Mouse (Mus musculus) cerebellum, adult (tissue): ENCODE results near the gene Apol9b.

ENCODE experiments used
- ATAC-seq: cut with Nextera tagmentation; 2 replicates; pipeline ENCODE4 v1.9.2; 2017; ENCODE audit warnings: mild to moderate bottlenecking, moderate library complexity, mixed read lengths; ENCODE audit not compliant: insufficient number of reproducible peaks, low FRiP score, low TSS enrichment

The Apol9b gene

DNA sequence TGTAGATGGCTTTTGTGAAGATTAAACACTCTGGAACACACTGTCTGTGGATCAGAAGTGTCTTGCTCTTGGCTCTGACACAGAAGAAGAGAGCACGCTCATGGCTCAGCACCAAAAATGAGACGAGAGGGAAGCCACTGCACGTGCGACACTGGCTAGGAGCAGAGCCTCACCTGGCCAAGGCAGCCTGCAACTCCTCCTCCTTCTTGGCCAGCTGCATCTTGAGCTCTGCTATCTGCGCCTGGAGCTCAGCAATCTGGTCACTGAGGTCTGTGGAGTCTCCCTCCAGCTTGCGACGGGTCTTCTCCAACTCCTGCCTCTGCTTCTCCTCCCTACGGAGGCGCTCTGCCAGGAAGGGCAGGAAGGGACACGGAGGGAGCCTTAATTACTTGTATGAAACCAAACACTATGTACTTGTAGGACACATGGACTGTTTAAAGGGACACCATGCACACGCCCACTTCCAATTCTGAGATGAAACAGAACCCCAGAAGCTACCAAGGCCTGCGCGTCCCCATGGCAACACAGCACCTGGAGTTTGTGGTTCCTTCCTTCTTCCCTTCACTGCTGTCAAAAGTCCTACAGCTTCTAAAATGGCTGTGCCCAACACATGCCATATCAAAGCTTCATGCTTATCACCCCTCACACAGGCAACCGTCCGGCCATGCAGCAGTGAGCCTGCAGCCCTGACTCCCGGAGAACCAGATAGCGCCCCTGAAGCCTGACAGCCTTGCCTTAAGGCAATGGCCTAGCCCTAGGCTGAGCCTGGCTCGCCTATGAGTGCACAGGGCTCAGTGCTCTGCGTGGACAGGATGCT, 44.5 kb downstream of the Apol9b start:
- ATAC-seq, result no peak

DNA sequence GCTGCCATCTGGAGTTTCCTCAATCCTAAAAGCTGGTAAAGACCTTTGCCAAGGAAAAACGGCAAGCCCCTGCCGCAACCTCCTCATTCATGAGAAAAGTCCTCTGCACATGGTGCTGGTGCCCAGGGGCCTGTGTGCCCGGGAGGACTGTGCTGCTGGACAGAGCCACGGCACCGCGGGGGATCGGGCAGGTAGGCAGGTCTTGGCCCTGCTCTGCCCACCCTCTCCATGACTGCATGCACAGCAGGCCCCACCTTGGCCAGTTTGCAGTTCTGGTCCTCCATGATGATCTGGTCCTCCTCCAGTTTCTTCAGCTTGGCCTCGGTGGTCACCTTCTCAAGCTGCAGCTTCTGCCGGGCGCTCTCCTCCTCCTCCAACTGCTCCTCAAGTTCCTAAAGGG, 45.5 kb downstream of the Apol9b start:
- ATAC-seq, result no peak

DNA sequence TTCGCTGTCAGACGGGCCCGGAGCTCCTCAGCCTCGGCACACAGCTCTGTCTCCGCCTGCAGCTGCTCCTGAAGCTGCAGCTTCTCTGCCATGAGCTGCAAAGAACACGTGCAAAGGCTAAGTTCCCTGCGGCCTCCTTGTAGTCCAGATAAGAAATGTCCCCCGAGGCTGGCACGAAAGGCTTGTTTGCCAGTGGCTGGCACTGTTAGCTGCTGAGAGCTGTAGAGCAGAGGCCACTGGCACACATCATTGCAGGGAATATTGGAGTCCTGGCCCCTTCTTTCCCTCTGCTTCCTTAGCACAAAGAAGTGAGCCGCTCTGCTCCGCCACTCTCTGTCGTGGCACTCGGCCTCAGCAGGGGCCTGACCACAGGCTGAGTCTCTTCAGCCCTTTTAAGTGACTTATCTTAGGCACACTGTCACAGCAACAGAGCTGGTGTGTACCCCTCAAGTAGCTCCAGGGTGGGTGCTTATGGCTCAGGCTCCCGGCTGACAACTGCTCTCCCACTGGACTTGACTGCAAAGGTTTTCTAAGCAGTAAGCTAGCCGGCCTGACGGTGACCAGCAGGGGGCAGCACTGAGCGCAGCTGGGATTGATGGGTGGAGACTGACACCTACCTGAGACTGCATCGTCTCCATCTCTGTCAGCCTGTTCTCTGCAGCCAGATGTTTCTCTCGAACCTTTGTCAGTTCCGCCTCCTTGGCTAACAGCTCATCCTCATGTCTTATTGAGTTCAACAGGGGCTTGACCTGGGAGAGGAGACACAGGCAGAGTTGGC, 46.5 kb downstream of the Apol9b start:
- peak; percentile 59; the same call in 1 of the 2 replicates for ATAC-seq

DNA sequence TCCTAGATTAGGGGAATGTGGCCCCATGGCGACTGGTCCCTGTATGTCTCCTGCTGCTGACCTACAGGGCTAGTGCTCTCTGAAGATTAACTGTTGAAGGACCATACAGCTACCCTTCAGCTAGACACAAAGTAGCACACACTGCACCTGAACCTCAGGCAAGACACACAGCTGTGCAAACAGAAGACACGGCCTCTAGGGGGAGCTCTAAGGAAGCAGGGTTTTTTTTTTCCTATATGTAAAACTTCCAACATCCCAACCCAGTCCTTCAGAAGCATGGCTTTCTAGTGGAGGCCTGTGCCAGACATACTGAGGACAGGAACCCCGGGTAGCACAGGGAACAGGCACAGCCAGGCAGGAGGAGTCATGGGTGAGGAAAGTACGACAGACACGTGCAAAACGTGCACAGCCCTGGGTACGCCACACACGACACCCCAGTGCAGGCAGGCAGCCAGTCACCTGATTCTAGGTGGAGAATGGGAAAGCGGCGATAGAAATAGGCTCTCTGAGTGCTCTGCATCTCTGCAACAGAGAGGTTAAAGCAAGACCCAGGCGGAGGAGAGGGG, 53.7 kb downstream of the Apol9b start:
- ATAC-seq, result no peak

DNA sequence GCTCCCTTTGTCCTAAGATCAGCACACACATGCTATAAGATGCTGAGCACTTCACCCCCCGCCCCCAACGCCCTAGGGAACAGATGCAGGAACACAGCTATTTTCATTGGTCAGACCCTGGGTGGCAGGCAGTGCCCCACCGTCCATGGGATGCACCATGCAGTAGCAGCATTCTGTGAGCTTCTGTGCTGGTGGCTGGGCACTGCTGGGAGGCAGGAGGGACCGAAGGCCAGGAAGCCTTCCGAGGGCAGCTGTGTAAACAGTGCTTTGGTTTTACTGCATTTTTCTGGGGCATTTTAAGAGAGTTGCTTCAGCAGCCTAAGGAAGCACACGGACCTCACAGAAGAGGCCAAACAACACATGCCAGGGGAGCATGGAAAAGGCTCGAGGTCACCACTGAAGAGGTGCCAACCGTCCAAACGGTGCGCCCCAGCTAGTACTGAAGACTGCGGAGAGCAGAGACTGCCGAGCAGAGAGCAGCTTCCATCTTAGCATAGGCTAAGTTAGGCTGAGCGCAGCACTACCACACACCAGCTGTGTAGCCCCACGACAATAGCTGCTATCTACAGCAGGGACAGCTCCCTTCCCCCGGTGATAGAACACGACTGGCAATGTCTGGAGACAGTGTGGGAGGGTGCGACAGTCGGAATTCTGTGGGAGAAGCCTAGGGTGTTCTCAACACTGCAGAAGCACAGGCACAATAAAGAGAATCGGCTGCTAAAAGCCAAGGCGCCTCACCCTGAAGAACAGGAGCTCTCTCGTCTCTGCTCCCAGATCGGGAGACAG, 55.4 kb downstream of the Apol9b start:
- no peak for ATAC-seq

DNA sequence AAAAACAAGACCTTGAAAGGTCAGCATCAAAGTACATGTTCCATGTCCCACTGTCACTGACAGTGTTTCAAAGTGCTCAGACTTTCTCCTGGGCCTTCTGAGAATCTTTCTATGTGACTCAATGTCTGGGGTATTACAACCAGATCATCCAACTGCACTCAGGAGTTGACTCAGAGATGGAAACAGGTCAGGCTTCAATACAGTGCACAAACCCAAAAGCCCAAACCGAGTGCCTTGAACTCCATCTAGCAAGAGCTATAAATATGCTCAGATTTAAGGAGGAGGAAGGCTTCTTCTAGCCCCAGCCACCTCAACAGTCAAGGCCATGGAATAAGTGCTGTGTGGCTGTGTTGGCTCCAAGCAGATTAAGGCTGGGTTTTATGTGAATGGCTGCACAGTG, 57.0 kb downstream of the Apol9b start:
- no peak for ATAC-seq
